Mouse (Mus musculus) lung, adult 2 months (tissue): ENCODE data around the gene Zfp503.

Experiments
- CTCF ChIP-seq: fragments of 200-500 bp; IDR thresholded peaks from 2 replicates; pipeline ENCODE4 v1.5.1; 2011; ENCODE audit warnings: mild to moderate bottlenecking, low read length, control low read depth; ENCODE audit not compliant: insufficient read depth
- POLR2A ChIP-seq: fragments of 200-500 bp; IDR thresholded peaks from 2 replicates; pipeline ENCODE4 v1.6.1; 2011; ENCODE audit warnings: low read depth, mild to moderate bottlenecking, control low read depth, low read length, borderline replicate concordance; ENCODE audit errors: extremely low read depth

GRCm38 (mm10) chr14:22017011-22017410 lies 27.6 kb upstream of the Zfp503 start:
- TF ChIP-seq CTCF: no peak
- no peak for TF ChIP-seq POLR2A
